Mouse (Mus musculus) Patski (cell line): ENCODE data around the gene Rgs12. TPM values are rescaled to one million over a fixed set of nuclear protein-coding genes. Genes with fewer than 3 reads are reported as not detected.

Experiments
- ATAC-seq: fragments of 100-300 bp; one replicate; pipeline ENCODE4 v1.8.0; 2021
- CTCF ChIA-PET: fragments of 350-600 bp; sonication (Branson Sonifier 250); formaldehyde crosslinking; loops from one replicate; lab custom pipeline; 2022; ENCODE audit warnings: inconsistent platforms; lab: Charles Lee
- POLR2A ChIA-PET: fragments of 350-600 bp; sonication (Branson Sonifier 250); formaldehyde crosslinking; loops from one replicate; lab custom pipeline; 2022; ENCODE audit warnings: antibody characterized with exemption, inconsistent platforms; lab: Charles Lee
- DNase-seq: peaks from one replicate; pipeline ENCODE4 v3.0.0-alpha.2; 2011; ENCODE audit warnings: low read depth, low spot score
- H3K27me3 ChIP-seq: fragments of 371-371 bp; one replicate; pipeline ENCODE4 v1.5.1; 2021
- CTCF ChIP-seq: fragments of 100-300 bp; IDR thresholded peaks from one replicate; pipeline ENCODE4 v1.5.1; 2021
- in situ Hi-C: fragments of 300-500 bp; cut with MboI; formaldehyde crosslinking; loops from 3 replicates; pipeline ENCODE4 v1.11.1; 2018; ENCODE audit warnings: low pct_unique_long_range_greater_than_20kb, mixed read lengths
- polyA plus RNA-seq: library from polyadenylated mRNA; unstranded; gene quantifications from one replicate; pipeline ENCODE4 v1.2.3, GENCODE M21; 2021

Rgs12 gene
- polyA plus RNA-seq, 1 experiment from 2014 or later, result 19.4 TPM

DNA sequence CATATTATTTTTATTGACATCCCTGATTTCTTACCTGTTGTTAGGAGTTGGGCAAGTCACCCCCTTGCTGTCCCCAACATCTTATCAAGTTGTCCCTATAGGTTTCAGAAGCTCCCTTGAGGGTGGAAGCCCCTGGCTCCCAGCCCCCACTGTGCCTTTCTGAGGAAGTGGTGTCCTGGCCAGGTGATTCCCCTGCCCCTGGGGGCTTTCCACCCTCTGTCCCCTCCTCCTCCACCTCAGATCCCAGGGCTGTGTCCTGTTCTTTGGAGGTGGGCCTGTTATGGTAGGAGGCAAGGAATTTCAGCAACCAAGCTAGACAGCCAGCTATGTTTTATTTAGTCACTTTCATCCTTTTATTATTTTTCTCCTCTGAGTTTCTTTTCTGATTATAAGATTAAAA lies 51.1 kb downstream of the Rgs12 start:
- POLR2A ChIA-PET, result interaction anchor here (0.8 to 1.4 kb wide), 2 partner anchors 8 to 21 kb away, joined by 3 to 5 read pairs; no protein-coding TSS in a partner anchor
- DNase-seq, result no peak
- no peak for TF ChIP-seq CTCF
- H3K27me3 ChIP-seq, result no peaks in the 10 kb centered on the region
- CTCF ChIA-PET, result interaction anchor here (0.7 to 1.6 kb wide), 5 partner anchors 13 to 84 kb away, joined by 3 to 4 read pairs (median 4); no protein-coding TSS in a partner anchor
- no peak for ATAC-seq
- in situ Hi-C loops, result no loop called here

DNA sequence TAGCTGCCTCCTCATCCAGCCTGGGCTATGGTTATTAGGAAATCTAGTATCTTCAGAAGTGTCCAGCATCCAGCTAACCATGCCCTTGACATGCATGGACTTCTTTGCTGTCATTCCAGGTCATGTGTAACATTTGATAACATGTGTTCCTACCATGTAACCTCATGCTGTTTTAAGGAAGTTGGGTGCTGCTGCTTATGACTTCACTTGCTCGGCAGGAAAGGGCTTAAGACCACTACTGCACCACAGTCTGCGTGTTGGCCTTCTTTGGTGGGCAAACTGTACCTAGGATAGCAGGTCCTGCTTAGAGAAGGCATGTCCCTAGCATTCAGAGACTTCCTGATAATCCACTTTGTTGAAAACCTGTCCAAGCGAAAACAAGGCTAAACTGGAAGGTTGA lies 51.9 kb downstream of the Rgs12 start:
- ChIA-PET POLR2A (interaction anchor here (0.8 kb wide), 1 partner anchor 9 kb away, joined by 3 read pairs; no protein-coding TSS in a partner anchor), CTCF (interaction anchor here (1.2 to 1.6 kb wide), 2 partner anchors 14 to 15 kb away, joined by 4 read pairs; no protein-coding TSS in a partner anchor)
- H3K27me3 ChIP-seq, result no peaks in the 10 kb centered on the region
- ATAC-seq, result no peak
- DNase-seq, result no peak
- no peak for TF ChIP-seq CTCF
- in situ Hi-C loops, result no loop called here

DNA sequence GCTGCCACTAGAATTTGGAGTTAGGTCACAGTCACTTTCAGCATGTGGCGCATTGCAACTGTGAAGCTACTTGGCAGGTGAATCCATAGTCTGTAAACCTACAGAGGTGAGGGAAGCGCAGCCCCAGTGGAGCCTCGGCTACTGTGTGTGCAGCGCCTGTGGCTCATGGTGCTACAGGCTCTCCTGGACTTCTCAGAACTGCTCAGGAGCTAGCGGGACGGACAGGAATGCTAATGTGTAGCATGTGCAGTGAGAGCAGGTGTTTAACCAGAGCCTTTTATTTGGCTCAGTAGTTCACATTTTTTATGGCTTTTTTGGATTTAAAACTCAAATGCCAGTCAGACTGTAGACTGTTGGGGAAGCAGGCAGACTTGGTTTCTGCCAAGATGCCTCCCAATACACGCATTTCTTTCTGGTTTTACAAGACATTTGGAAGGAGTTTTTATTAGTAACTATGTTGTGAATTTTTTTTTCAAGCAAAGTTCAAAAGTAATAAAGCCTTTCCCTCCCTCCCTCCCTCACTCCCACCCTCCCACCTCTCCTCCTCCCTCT lies 54.4 kb downstream of the Rgs12 start:
- no peak for DNase-seq

DNA sequence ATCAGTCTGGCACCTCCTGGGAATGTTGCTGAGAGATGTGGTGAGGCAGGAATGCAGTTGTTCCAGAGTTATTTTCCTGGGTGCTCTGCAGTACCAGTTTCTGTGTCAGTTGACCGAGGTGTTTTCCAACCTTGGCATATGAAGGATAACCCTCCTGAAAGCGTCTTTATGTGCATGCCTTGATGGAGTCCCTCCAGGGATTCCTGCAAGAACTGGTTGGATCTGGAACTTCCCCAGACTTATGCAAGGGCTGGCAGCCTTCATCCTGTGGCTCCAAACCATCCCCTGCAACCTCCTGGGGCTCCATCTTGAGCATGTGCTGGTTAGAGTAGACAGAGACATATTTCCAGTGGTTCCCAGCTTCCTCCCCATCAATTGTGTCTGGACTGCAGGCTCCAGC lies 55.5 kb downstream of the Rgs12 start:
- ATAC-seq (no peak), DNase-seq (no peak)
- ChIA-PET CTCF (no interaction called here), POLR2A (no interaction called here)
- in situ Hi-C loops, result no loop called here
- no peaks in the 10 kb centered on the region for H3K27me3 ChIP-seq
- TF ChIP-seq CTCF, result no peak

More for the DNA sequence above, 54.4 kb downstream of the Rgs12 start:
- CTCF ChIA-PET, result interaction anchor here (0.9 kb wide), 1 partner anchor 13 kb away, joined by 3 read pairs; no protein-coding TSS in a partner anchor
- no peak for ATAC-seq
- H3K27me3 ChIP-seq, result no peaks in the 10 kb centered on the region
- TF ChIP-seq CTCF, result no peak
- in situ Hi-C loops, result no loop called here
- POLR2A ChIA-PET, result no interaction called here

DNA sequence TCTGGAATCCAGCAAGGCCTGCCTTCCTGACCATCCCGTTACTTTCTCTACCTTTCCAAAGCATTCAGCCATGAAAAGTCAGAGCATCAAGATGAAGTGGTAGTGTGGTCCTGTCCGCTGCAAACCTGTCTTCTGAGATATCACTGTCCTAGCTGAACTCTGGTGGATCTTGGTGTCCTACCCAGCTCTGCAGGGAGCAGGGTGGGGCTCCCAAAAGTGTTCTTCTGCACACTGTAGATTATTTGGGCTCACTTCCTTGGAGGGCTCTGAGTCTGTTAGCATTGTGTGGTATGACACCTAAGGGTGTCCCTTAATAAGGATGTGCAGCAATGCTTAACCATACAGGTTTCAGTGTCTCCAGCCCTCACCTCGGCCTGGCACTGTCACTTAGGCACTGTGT lies 56.4 kb downstream of the Rgs12 start:
- CTCF ChIA-PET, result interaction anchor here (1.3 kb wide), 1 partner anchor 21 kb away, joined by 3 read pairs; no protein-coding TSS in a partner anchor
- DNase-seq, result no peak
- no peak for TF ChIP-seq CTCF
- no peaks in the 10 kb centered on the region for H3K27me3 ChIP-seq
- ATAC-seq, result no peak
- POLR2A ChIA-PET, result no interaction called here
- in situ Hi-C loops, result no loop called here

DNA sequence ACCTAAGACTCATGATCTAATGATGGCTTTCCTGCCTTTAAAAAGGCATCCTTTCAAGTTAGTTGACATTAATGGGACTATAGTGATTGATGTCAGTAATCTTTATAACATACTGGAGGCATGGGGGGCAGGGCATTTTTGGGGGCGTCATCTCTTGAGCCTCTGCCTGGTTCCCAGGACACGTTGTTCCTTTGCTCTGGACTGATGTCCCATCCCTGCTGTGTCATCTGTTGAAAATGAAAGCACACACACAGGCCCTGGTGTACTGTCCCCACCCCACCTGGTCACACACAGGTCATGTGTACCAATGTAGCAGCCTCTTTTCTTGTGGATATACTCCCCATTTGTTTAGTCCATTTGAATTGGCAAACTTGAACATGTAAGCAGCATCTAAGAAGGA lies 57.4 kb downstream of the Rgs12 start:
- in situ Hi-C loops, result no loop called here
- CTCF ChIA-PET, result interaction anchor here (1.3 to 1.9 kb wide), 2 partner anchors 13 to 22 kb away, joined by 3 to 7 read pairs; no protein-coding TSS in a partner anchor
- H3K27me3 ChIP-seq, result no peaks in the 10 kb centered on the region
- TF ChIP-seq CTCF, result no peak
- DNase-seq (no peak), ATAC-seq (no peak)
- POLR2A ChIA-PET, result no interaction called here

DNA sequence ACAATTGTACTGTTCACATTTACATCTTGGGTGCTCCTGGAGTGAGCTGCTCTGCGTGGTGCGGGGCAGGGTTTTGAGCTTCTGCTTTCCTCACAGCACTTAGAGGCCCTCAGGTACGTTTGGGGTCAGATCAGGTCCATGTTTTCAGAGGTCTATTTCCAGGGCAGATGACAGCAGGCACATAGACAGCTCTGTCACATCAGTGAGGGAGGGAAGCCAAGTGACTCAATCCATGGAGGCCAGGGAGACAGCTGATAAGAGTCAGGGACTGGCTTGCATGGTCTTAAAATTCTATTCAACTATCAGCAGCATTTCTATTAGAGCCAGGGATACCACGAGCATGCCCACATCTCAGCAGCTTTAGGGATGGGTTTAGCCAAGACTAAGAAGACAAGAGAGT lies 59.9 kb downstream of the Rgs12 start:
- H3K27me3 ChIP-seq, result no peaks in the 10 kb centered on the region
- DNase-seq (no peak), ATAC-seq (no peak)
- TF ChIP-seq CTCF, result no peak
- ChIA-PET POLR2A (no interaction called here), CTCF (interaction anchor here (1.4 to 1.8 kb wide), 2 partner anchors 14 to 23 kb away, joined by 5 to 6 read pairs; no protein-coding TSS in a partner anchor)
- in situ Hi-C loops, result no loop called here

DNA sequence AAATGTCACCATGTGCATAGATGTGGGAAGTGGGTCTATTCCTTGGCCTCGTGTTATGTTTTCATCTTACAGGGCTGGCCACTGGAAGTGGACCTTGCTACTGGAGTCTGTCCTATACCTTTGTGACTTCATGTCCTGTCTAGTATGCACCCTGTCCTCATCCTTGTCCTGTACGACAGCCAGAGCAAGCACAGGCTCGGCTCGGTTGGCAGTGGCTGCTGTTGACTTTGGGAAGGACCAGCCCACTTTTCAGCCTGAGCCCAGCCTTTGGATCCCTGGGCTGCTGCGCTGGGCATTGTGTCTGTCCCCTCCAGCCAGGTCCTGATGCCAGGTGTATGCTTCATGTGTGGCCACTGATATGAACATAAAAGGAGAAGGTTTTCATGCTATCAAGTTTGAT lies 61.4 kb downstream of the Rgs12 start:
- TF ChIP-seq CTCF, result no peak
- ATAC-seq, result no peak
- ChIA-PET CTCF (interaction anchor here (1.0 to 1.1 kb wide), 3 partner anchors 9 to 24 kb away, joined by 3 read pairs; no protein-coding TSS in a partner anchor), POLR2A (interaction anchor here (1.4 kb wide), 1 partner anchor 9 kb away, joined by 3 read pairs; no protein-coding TSS in a partner anchor)
- DNase-seq, result no peak
- no peaks in the 10 kb centered on the region for H3K27me3 ChIP-seq
- in situ Hi-C loops, result no loop called here

DNA sequence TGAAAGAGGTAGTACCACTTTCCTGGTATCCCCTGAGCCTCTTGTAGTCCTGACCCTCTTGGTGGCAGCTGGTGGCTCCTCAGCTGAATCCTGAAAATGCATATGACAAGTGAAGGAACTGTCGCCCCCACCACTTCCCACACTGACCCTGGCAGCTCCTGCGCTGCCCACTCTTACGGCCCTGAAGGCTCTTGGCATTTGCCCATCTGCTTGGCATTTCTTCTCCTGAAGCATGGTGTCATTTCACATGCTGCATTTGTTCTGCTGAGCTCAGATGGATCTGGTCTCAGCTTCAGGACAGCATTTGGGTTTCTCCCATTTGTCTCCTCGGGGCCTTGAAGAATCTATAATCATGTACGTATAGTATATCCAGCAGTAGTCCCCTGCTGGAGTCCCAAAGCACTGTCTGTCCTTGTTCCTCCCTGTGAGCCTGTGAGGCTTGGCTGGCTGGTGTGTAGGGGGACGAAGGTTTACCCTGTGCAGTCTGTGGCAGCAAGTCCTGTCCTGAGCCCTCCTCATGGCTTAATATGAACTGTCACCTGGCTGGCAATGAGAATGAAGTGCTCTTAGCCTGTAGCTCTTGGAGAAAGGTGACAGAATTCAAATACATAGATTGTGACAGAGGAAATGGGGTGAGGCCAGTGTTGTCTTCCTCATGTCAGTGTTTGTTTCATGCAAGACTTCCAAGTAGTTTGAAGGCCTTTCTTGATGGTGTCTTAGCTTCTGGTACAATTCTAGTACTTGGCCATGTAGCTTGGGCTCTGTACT lies 62.1 kb downstream of the Rgs12 start:
- no peaks in the 10 kb centered on the region for H3K27me3 ChIP-seq
- ATAC-seq, result no peak
- POLR2A ChIA-PET, result interaction anchor here (1.2 to 1.4 kb wide), 2 partner anchors 8 to 18 kb away, joined by 3 to 5 read pairs; no protein-coding TSS in a partner anchor
- no peak for DNase-seq
- TF ChIP-seq CTCF, result no peak
- in situ Hi-C loops, result no loop called here
- CTCF ChIA-PET, result interaction anchor here (1.1 kb wide), 1 partner anchor 21 kb away, joined by 3 read pairs; no protein-coding TSS in a partner anchor

DNA sequence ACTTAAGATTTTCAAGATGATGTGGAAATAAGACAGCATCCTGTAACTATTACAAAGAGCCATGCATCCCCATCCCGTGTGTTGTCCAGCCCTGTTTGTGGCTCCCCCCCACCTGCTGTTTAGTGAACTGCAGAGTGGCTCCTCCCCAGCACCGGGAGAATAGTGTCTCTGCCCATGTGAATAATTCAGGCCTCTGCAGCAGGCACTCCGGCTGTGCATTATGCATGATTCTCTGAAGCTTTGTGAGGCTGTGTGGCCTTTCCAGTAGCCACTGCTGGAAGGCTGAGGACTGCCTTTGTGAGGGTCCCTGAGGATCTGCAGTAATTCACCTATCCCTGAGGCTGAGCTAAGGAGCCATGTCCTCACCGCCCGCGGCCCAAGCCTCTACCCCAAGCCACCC lies 64.8 kb downstream of the Rgs12 start:
- DNase-seq (no peak), ATAC-seq (no peak)
- ChIA-PET POLR2A (no interaction called here), CTCF (no interaction called here)
- no peak for TF ChIP-seq CTCF
- in situ Hi-C loops, result no loop called here
- H3K27me3 ChIP-seq, result no peaks in the 10 kb centered on the region
